In the genomic region with DNA sequence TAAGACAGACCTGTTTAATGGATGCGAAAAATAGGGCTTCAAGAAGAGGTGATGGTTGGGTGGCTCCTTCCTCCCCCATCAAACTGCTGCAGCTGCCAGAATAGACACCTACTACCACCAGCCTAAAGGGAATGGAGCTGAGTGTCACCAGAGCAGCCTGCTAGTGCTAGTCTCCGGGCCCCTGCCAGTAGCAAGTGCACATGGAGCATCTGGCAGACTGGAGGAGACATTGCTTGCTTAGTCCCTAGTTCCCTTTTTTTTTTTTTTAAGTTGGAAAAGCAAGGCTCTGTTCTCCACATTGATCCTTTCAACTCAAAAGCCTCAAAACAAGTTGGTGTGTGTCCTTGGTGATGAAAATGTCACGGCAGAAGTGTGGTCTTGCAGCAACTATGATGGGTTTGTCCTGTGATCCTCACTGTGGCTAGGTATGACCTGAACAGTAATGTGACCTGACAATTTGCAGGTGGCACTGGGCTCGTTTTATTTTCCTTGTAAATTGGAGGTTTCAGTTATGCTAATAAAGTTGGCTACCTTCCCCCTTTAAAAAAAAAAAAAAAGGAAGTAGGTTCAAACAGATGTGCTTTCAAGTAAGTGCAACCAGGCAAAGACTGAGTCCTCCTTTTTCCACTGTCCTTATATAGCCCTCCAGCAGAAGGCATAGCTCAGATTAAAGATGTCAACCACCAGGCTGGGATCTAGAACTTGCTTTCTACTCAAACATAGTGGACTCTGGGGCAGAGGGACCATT, we compare ENCODE assay signal across 21 mouse cellular contexts. TPM values are rescaled to one million over a fixed set of nuclear protein-coding genes. Genes with fewer than 3 reads are reported as not detected.
DNase-seq lines count a peak whose midpoint lies in the region; ATAC-seq and TF ChIP-seq lines count a peak whose summit lies in the region.
"Not testable (repeated sequence)": the region's sequence is repeated elsewhere in the genome, so short reads cannot be mapped to it uniquely, and the experiment has no call there.
"Had no signal": no experiment of that assay in that cellular context is flagged by ENCODE, and none has a peak within 500 bp of the region (broad histone marks: within the 10 kb centered on the region; RNA-seq: fewer than 3 reads in every experiment).

No protein-coding gene starts in this region.

- not testable (repeated sequence) for H3K36me3 ChIP-seq in CH12.LX (replicated peaks in 1 of 2; ENCODE audit: control insufficient read depth in 1 of 2, insufficient read depth in 1 of 2, low read length in 1 of 2); liver, postnatal 0 days (replicated peaks; ENCODE audit: insufficient read depth, low read length)

- dilution Hi-C loops in CH12.LX (cut with MboI; ENCODE audit: extremely low pct_ligation_motif_present, extremely low pct_unique_long_range_greater_than_20kb, low sequenced_read_pairs): not testable (repeated sequence)

- in situ Hi-C loops in CH12.LX (cut with MboI; ENCODE audit: low pct_ligation_motif_present, low pct_unique_long_range_greater_than_20kb, low sequenced_read_pairs): not testable (repeated sequence)

- peak overlapping the region; percentile 61; the same call in 1 of the 2 replicates for H3K9ac ChIP-seq in CH12.LX (ENCODE audit: insufficient read depth, low read depth)
- not testable (repeated sequence) for H3K9ac ChIP-seq in liver, postnatal 0 days (replicated peaks)

- peak overlapping the region in 1 of 3 experiments; percentile 26 for H3K4me3 ChIP-seq in CH12.LX (replicated peaks in 1 of 3; ENCODE audit: low read depth in 2 of 3, low read length in 2 of 3, poor library complexity in 1 of 3)
- H3K4me3 ChIP-seq in liver, postnatal 0 days (ENCODE audit: low read depth, low read length): not testable (repeated sequence)

- WGBS in liver, postnatal 0 days (ENCODE audit: insufficient replicate concordance): 39% methylated on average over 3 of the region's 4 CpGs

- peak; percentile 77 for TF ChIP-seq EP300 in CH12.LX (IDR thresholded peaks at IDR 0.05; ENCODE audit: low read length)
- TF ChIP-seq EP300 in liver, postnatal 0 days (IDR thresholded peaks at IDR 0.05; ENCODE audit: low read depth): not testable (repeated sequence)

- H3K27me3 ChIP-seq in CH12.LX (replicated peaks); liver, postnatal 0 days (ENCODE audit: insufficient read depth, low read length): not testable (repeated sequence)

- H3K4me2 ChIP-seq in CH12.LX (ENCODE audit: insufficient read depth, low read depth, poor library complexity, severe bottlenecking): peak overlapping the region; percentile 97; the same call in 1 of the 2 replicates
- not testable (repeated sequence) for H3K4me2 ChIP-seq in liver, postnatal 0 days (ENCODE audit: low read depth, low read length)

- H3K79me2 ChIP-seq in CH12.LX (replicated peaks; ENCODE audit: control insufficient read depth, extremely low read depth, insufficient read depth, poor library complexity, severe bottlenecking): not testable (repeated sequence)

- DNase-seq in CH12.LX (ENCODE audit: extremely low read depth): peak; percentile 78
- DNase-seq in liver, postnatal 0 days: not testable (repeated sequence)
- DNase-seq in spleen, postnatal 36 days (ENCODE audit: low spot score in 2 of 2): peak; percentile 29 to 43

- not testable (repeated sequence) for TF ChIP-seq RAD21 in CH12.LX (IDR thresholded peaks at IDR 0.05; ENCODE audit: low read depth, low read length)

- TF ChIP-seq POLR2A in CH12.LX (IDR thresholded peaks at IDR 0.05; ENCODE audit: low read depth, low read length): peak; percentile 27; the same call in 1 of the 2 replicates

- TF ChIP-seq CTCF in CH12.LX (conservative IDR thresholded peaks at IDR 0.05 in 1 of 2, IDR thresholded peaks at IDR 0.05 in 1 of 2; ENCODE audit: low read depth in 2 of 2, low read length in 2 of 2); liver, postnatal 0 days (IDR thresholded peaks at IDR 0.05; ENCODE audit: low read depth): not testable (repeated sequence)

- ATAC-seq in granulocyte monocyte progenitor cell, adult 5-6 weeks (replicated peaks; ENCODE audit: poor library complexity, severe bottlenecking): peak; percentile 73
- peak; percentile 54 for ATAC-seq in liver, postnatal 0 days
- peak; percentile 78 for ATAC-seq in megakaryocyte progenitor cell, adult 5-6 weeks (replicated peaks; ENCODE audit: poor library complexity)
- peak; percentile 37; the same call in 1 of the 2 replicates for ATAC-seq in neutrophil, adult 5-6 weeks (ENCODE audit: extremely low read depth, insufficient number of reproducible peaks, low FRiP score, poor library complexity, severe bottlenecking)

- H3K4me1 ChIP-seq in CH12.LX (ENCODE audit: control insufficient read depth in 1 of 2, insufficient read depth in 2 of 2); liver, postnatal 0 days (ENCODE audit: insufficient read depth): not testable (repeated sequence)

- H3K27ac ChIP-seq in CH12.LX (ENCODE audit: insufficient read depth, low read depth): peak overlapping the region; percentile 100
- not testable (repeated sequence) for H3K27ac ChIP-seq in liver, postnatal 0 days (ENCODE audit: low read depth)

- not testable (repeated sequence) for H3K9me3 ChIP-seq in CH12.LX (replicated peaks; ENCODE audit: low read length); liver, postnatal 0 days (ENCODE audit: low read length)

TF ChIP-seq in CH12.LX, 34 proteins besides CTCF, POLR2A, EP300 and RAD21:
- TF ChIP-seq BHLHE40 (IDR thresholded peaks at IDR 0.05; ENCODE audit: low read depth, low read length): peak; percentile 46
- 0 out of 2 replicates have a peak, but pooled peaks have one; percentile 37 for TF ChIP-seq TBP (conservative IDR thresholded peaks at IDR 0.05; ENCODE audit: low read depth, low read length)
- TF ChIP-seq ZNF384 (IDR thresholded peaks at IDR 0.05; ENCODE audit: low read depth, low read length): peak; percentile 87
- TF ChIP-seq ETS1 (conservative IDR thresholded peaks at IDR 0.05; ENCODE audit: low read depth, low read length): peak; percentile 46; the same call in 1 of the 2 replicates
- TF ChIP-seq MAFK (IDR thresholded peaks at IDR 0.05; ENCODE audit: insufficient replicate concordance, low read length): 0 out of 2 replicates have a peak, but pooled peaks have one; percentile 19
- TF ChIP-seq ZMIZ1 (IDR thresholded peaks at IDR 0.05; ENCODE audit: low read depth, low read length): 0 out of 2 replicates have a peak, but pooled peaks have one; percentile 5
- TF ChIP-seq TCF12 (IDR thresholded peaks at IDR 0.05; ENCODE audit: low read depth, low read length): peak; percentile 69; the same call in 1 of the 2 replicates

RNA-seq across cellular contexts. Expression of gene Gm20767, which starts 9.8 kb away (rescaled TPM):
- total RNA-seq in CH12.LX (2012; rRNA removed) (65.7 and 102 TPM in 2 replicates), CH12.LX (2014; rRNA removed) (2.1 and 5.1 TPM in 2 replicates)
- polyA plus RNA-seq in CH12.LX (2012; ENCODE audit: insufficient read length, low read depth): 4.8 and 8.4 TPM in 2 replicates
- total RNA-seq in granulocyte monocyte progenitor cell, adult 5-6 weeks (2014; fragmentation: Nextera tagmentation): not detected in 2 replicates
- not detected in 2 replicates for total RNA-seq in granulocyte monocyte progenitor cell, adult 5-6 weeks (2017)
- polyA plus RNA-seq in liver, postnatal 0 days (2015; fragmentation: Nextera tagmentation; extraction: Ambion mirVana): not detected in 2 replicates
- not detected in 2 replicates for total RNA-seq in megakaryocyte progenitor cell, adult 5-6 weeks (2015)
- total RNA-seq in megakaryocyte progenitor cell, adult 5-6 weeks (2017): not detected in 2 replicates
- total RNA-seq in neutrophil, adult 5-6 weeks (2017): not detected in 2 replicates
- total RNA-seq: adrenal gland, adult 2 months; adrenal gland, postnatal 10 days; adrenal gland, postnatal 25 days; adrenal gland, postnatal 4 days; forebrain, postnatal 0 days; MEL had no signal
- polyA plus RNA-seq: adrenal gland, adult 2 months; brain, embryonic 14.5 days; CD4-positive, CD25-positive, alpha-beta regulatory T cell, adult 4 months; cortical plate, adult 2 months; embryonic facial prominence, embryonic 10.5 days; embryonic facial prominence, embryonic 12.5 days; embryonic facial prominence, embryonic 14.5 days; forebrain, embryonic 11.5 days; forebrain, embryonic 13.5 days; forebrain, embryonic 15.5 days; forebrain, postnatal 0 days had no signal

RNA-seq across cellular contexts. Expression of gene Gm21818, which starts 22.4 kb away (rescaled TPM):
- total RNA-seq in CH12.LX (2012; rRNA removed) (0.38 and 0.42 TPM in 2 replicates), CH12.LX (2014; rRNA removed) (0.64 and 1.3 TPM in 2 replicates)
- 0.50 and 0.79 TPM in 2 replicates for polyA plus RNA-seq in CH12.LX (2012; ENCODE audit: insufficient read length, low read depth)
- total RNA-seq in granulocyte monocyte progenitor cell, adult 5-6 weeks (2014; fragmentation: Nextera tagmentation): not detected in 2 replicates
- not detected in 2 replicates for total RNA-seq in granulocyte monocyte progenitor cell, adult 5-6 weeks (2017)
- not detected in 2 replicates for polyA plus RNA-seq in liver, postnatal 0 days (2015; fragmentation: Nextera tagmentation; extraction: Ambion mirVana)
- not detected in 2 replicates for total RNA-seq in megakaryocyte progenitor cell, adult 5-6 weeks (2015)
- total RNA-seq in megakaryocyte progenitor cell, adult 5-6 weeks (2017): not detected in 2 replicates
- total RNA-seq in neutrophil, adult 5-6 weeks (2017): not detected in 2 replicates
- total RNA-seq: adrenal gland, adult 2 months; adrenal gland, postnatal 10 days; adrenal gland, postnatal 25 days; adrenal gland, postnatal 4 days; forebrain, postnatal 0 days; MEL had no signal
- polyA plus RNA-seq: adrenal gland, adult 2 months; brain, embryonic 14.5 days; CD4-positive, CD25-positive, alpha-beta regulatory T cell, adult 4 months; cortical plate, adult 2 months; embryonic facial prominence, embryonic 10.5 days; embryonic facial prominence, embryonic 12.5 days; embryonic facial prominence, embryonic 14.5 days; forebrain, embryonic 11.5 days; forebrain, embryonic 13.5 days; forebrain, embryonic 15.5 days; forebrain, postnatal 0 days had no signal
